Mouse (Mus musculus): Measurements from ENCODE around the gene Il9. TPM values are rescaled to one million over a fixed set of nuclear protein-coding genes. Genes with fewer than 3 reads are reported as not detected.

Gene Il9
- polyA plus RNA-seq, 1 experiment from 2014 or later = not detected

DNA sequence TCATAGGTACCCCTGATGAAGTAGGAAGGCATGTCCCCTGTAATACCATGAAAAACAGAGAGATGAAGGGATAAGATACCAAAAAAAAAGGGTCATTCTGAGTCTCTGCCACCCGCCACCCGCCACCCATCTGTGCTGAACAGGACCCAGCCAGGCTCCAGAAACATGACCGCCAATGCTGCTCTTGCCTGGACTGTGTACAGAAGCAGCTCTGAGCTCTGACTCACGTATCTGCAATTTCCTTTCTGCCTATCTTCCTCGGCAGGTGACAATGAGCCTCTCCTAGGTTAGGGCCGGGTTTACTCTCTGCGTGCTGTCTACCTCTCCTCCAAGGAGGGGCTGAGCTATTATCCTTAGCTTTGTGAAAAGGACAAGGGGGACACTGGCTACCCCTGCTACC lies 38.6 kb downstream of the Il9 start:
- no peak overlapping the region for H3K4me3 ChIP-seq
- ATAC-seq (ENCODE audit: borderline replicate concordance, extremely low read depth, low FRiP score, low TSS enrichment) = no peak
- 47% methylated on average over 7 of the region's 7 CpGs for WGBS

DNA sequence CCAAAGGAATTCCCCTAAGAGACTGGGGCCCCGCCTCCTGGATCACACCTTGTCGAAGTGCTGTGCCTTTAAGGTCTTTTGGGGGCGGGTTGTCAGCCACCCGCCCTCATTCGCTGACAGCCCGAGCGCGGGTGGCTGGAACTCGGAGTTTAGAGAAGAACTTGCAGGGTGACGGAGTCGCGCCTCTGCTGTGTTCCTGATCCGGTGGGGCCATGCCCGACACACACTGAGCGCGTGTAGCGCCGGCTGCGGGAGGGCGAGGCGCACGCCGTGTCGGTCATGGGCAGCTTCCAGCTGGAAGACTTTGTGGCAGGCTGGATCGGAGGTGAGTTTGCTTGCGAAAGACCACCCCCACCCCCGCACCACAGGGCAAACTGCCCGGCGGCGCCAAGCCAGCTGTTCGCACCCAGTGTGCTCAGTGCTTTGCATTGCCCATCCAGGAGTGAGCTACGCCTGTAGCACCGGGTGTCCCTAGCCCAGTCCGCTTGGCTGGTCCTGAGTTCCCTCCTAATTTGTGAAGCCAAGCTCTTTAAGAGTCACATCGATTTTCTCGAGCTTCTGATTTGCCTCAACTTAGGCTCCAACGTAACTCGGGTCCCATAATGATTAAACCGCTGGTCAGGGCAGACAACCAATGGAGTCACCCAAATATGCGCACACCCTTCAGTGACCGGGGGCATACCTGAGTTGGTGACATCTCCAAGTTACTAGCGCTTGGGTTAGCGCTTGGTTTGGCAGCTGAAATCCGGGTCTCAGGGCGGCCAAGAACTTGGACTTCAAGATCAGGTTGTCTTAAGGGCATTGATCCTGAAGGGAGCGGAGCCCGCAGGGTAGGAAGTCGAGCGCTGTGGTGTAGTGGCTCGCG lies 43.6 kb downstream of the Il9 start, which contains the start of gene Slc25a48:
Gene Slc25a48, plus strand, starts transcription at position 145 of the 865 bp plus-strand sequence.
- Histone ChIP-seq H3K4me2 (peak within 1 kb of the TSS; percentile 77), H3K4me3 (peak within 1 kb of the TSS; percentile 37), H3K4me1 (peaks cover 27% of the 10 kb centered on the region), H3K27ac (no peak within 1 kb of the TSS), H3K9ac (no peak within 1 kb of the TSS; the same call in 1 of the 2 replicates), H3K36me3 (no peaks in the 10 kb centered on the region), H3K9me3 (no peaks in the 10 kb centered on the region), H3K27me3 (peaks cover 47% of the 10 kb centered on the region)
- ATAC-seq (ENCODE audit: borderline replicate concordance, extremely low read depth, low FRiP score, low TSS enrichment) = peak; percentile 21; the same call in 1 of the 2 replicates
- 2% methylated on average over 51 of the region's 51 CpGs for WGBS

More for the DNA sequence above, 38.6 kb downstream of the Il9 start:
- H3K36me3 ChIP-seq = no peaks in the 10 kb centered on the region
- H3K27ac ChIP-seq = no peak overlapping the region
- H3K4me2 ChIP-seq = no peak overlapping the region
- H3K4me1 ChIP-seq = peaks cover 7% of the 10 kb centered on the region
- H3K27me3 ChIP-seq = peaks cover 27% of the 10 kb centered on the region
- no peaks in the 10 kb centered on the region for H3K9me3 ChIP-seq
- H3K9ac ChIP-seq = no peak overlapping the region

DNA sequence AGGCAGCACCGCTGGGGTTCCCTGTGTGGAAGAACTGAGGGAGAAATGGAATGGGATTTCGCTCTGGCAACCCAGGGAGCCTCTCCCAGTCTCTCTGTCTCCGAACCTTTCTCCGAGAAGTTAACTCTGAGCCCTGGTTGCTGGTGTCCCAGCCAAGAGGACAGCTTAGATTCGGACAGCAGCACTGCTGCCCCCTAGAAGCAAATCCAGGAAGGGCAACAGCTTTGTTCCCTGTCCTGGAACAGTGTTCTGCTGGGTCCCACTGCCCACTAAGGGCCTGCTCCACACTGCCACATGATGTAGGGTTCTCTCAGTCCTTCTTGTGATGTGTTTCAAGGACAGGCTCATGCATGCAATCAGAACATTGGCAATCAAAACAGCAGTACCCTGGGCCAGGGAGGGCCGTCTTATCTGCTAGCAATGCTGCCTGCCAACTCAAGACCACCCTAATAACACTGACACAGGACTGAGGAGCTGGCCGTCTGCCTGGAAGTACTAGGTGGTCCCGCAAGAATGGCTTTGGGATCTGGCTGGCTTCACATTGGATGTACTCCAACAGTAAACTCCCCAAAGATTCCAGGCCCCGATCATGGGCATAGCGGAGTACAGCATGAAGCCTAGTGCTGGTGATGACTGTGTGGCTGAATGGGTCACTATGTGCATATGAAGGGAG lies 46.3 kb downstream of the Il9 start:
- 47% methylated on average over 10 of the region's 10 CpGs for WGBS
- Histone ChIP-seq H3K4me1 (peaks cover 27% of the 10 kb centered on the region), H3K27me3 (peaks cover 43% of the 10 kb centered on the region), H3K9me3 (no peaks in the 10 kb centered on the region), H3K9ac (no peak overlapping the region), H3K36me3 (no peaks in the 10 kb centered on the region), H3K4me2 (no peak overlapping the region), H3K27ac (no peak overlapping the region), H3K4me3 (no peak overlapping the region)
- peak; percentile 28; the same call in 1 of the 2 replicates for ATAC-seq (ENCODE audit: borderline replicate concordance, extremely low read depth, low FRiP score, low TSS enrichment)

DNA sequence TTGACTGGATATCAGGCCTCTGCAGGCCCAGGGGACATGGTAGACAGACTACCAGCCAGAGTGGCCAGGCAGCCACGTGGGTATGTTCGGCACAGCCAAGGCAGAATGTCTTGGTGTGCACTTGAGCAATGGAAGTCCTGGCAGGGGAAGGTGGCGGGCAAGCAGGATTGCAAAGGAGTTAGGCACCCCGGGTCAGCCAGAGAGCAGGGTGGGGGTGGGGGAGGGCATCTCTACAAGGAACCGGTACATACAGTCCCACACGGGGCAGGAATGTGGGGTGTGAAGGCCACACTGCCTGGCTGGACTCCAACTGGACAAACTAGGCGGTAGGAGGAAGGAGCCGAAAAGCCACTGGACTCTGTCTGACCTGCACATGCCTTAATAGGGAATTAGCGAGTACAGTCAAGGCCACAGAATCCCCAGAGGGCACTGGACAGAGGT lies 47.7 kb downstream of the Il9 start:
- ATAC-seq (ENCODE audit: borderline replicate concordance, extremely low read depth, low FRiP score, low TSS enrichment) = no peak; the same call in 1 of the 2 replicates
- H3K36me3 ChIP-seq = no peaks in the 10 kb centered on the region
- H3K27ac ChIP-seq = no peak overlapping the region
- H3K4me2 ChIP-seq = no peak overlapping the region
- WGBS = 64% methylated on average over 9 of the region's 9 CpGs
- peaks cover 31% of the 10 kb centered on the region for H3K27me3 ChIP-seq
- H3K9ac ChIP-seq = no peak overlapping the region
- no peak overlapping the region for H3K4me3 ChIP-seq
- peaks cover 27% of the 10 kb centered on the region for H3K4me1 ChIP-seq
- no peaks in the 10 kb centered on the region for H3K9me3 ChIP-seq

DNA sequence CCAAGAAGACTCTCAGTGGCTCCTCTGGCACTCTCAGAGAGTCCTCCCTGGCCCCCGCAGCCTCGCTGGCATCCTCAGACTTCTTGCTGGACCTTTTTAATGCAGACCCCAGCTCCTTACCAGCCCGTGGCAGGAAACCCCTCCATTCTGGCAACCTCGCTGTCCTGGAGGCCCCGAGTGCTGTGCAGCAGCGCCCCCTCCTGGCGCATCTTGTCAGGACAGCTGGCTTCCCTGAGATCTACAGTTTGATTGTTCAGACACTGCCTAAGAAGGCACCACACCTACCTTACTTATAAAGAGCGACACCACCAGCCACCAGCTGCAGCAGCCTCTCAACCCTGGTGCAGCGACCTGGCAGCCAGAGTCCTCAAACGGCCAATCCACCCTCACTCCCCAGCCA lies 48.6 kb downstream of the Il9 start:
- H3K36me3 ChIP-seq = no peaks in the 10 kb centered on the region
- peaks cover 20% of the 10 kb centered on the region for H3K4me1 ChIP-seq
- H3K27me3 ChIP-seq = peaks cover 27% of the 10 kb centered on the region
- ATAC-seq (ENCODE audit: borderline replicate concordance, extremely low read depth, low FRiP score, low TSS enrichment) = no peak
- H3K27ac ChIP-seq = no peak overlapping the region
- no peak overlapping the region for H3K4me3 ChIP-seq
- no peak overlapping the region for H3K9ac ChIP-seq
- no peak overlapping the region for H3K4me2 ChIP-seq
- no peaks in the 10 kb centered on the region for H3K9me3 ChIP-seq
- WGBS = 14% methylated on average over 10 of the region's 10 CpGs

DNA sequence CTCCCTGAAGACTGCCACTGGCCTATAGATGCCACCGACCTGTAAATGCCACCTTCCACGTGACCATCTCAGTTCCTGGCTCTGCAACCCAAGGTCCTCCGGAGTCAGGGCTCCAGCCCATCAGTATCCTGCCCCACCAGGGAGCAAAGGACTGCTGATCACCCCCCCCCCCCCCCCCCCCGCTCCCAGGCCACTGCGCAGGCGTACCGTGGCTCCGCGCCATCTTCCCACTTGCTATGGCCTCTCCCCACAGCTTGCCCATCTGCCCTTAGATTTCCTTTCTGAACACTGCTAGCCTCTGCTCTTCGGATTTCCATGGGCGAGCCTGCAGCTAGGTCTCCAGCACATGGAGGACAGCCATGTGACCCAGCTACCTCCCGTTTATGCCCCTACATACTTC lies 49.5 kb downstream of the Il9 start:
- Histone ChIP-seq H3K4me2 (no peak overlapping the region), H3K9me3 (no peaks in the 10 kb centered on the region), H3K27ac (no peak overlapping the region), H3K4me1 (peaks cover 12% of the 10 kb centered on the region), H3K9ac (no peak overlapping the region), H3K4me3 (no peak overlapping the region), H3K36me3 (no peaks in the 10 kb centered on the region), H3K27me3 (peaks cover 17% of the 10 kb centered on the region)
- ATAC-seq (ENCODE audit: borderline replicate concordance, extremely low read depth, low FRiP score, low TSS enrichment) = no peak
- WGBS = 85% methylated on average over 11 of the region's 12 CpGs

Other genes with a start within 250 kb of the Il9 start
- not detected in 2 replicates for gene Neurog1, start 230.1 kb downstream of the Il9 start, polyA plus RNA-seq (2015; fragmentation: Nextera tagmentation; extraction: Ambion mirVana)
- gene Cxcl14, start 185.7 kb downstream of the Il9 start, polyA plus RNA-seq (2015; fragmentation: Nextera tagmentation; extraction: Ambion mirVana) = 13.7 and 17.1 TPM in 2 replicates
- not detected in 2 replicates for gene Gm3045, start 55.7 kb downstream of the Il9 start, polyA plus RNA-seq (2015; fragmentation: Nextera tagmentation; extraction: Ambion mirVana)
- gene Slc25a48, start 43.9 kb downstream of the Il9 start, polyA plus RNA-seq (2015; fragmentation: Nextera tagmentation; extraction: Ambion mirVana) = 0.14 and 0.26 TPM in 2 replicates
- 1.7 and 1.8 TPM in 2 replicates for gene Fbxl21, start 40.2 kb upstream of the Il9 start, polyA plus RNA-seq (2015; fragmentation: Nextera tagmentation; extraction: Ambion mirVana)
- gene Lect2, start 66.3 kb upstream of the Il9 start, polyA plus RNA-seq (2015; fragmentation: Nextera tagmentation; extraction: Ambion mirVana) = 0.53 TPM in 1 of 2 replicates, not detected in the other
- 189 TPM in 2 replicates for gene Tgfbi, start 127.3 kb upstream of the Il9 start, polyA plus RNA-seq (2015; fragmentation: Nextera tagmentation; extraction: Ambion mirVana)
- 34.1 and 34.7 TPM in 2 replicates for gene Smad5, start 220.8 kb upstream of the Il9 start, polyA plus RNA-seq (2015; fragmentation: Nextera tagmentation; extraction: Ambion mirVana)